Mouse (Mus musculus) liver, embryonic 11.5 days (tissue): ENCODE results near the gene Rab11fip5. TPM values are rescaled to one million over a fixed set of nuclear protein-coding genes. Genes with fewer than 3 reads are reported as not detected.

ENCODE experiments used
- ATAC-seq: fragments of 200-750 bp; cut with Nextera tagmentation; replicated peaks from 2 replicates; pipeline ENCODE4 v1.8.0; 2017; ENCODE audit warnings: moderate number of reproducible peaks, mild to moderate bottlenecking, moderate TSS enrichment, moderate library complexity; ENCODE audit not compliant: low FRiP score
- DNase-seq: peaks from one replicate; pipeline ENCODE4 v3.0.0-alpha.2; 2017; ENCODE audit warnings: low spot score
- H3K27ac ChIP-seq: fragments of 300-500 bp; sonication (generic); 2 replicates; pipeline ENCODE4 v1.5.1; 2014; ENCODE audit warnings: mild to moderate bottlenecking, low read depth, low read length, control low read depth
- H3K27me3 ChIP-seq: fragments of 300-500 bp; sonication (generic); replicated peaks from 2 replicates; pipeline ENCODE4 v1.6.1; 2014; ENCODE audit warnings: low read length, mixed read lengths; ENCODE audit not compliant: control insufficient read depth, insufficient read depth
- H3K36me3 ChIP-seq: fragments of 300-500 bp; sonication (generic); 2 replicates; pipeline ENCODE4 v1.6.1; 2014; ENCODE audit warnings: mild to moderate bottlenecking, low read length, moderate library complexity, mixed read lengths; ENCODE audit not compliant: control insufficient read depth, insufficient read depth
- H3K4me1 ChIP-seq: fragments of 300-500 bp; sonication (generic); replicated peaks from 2 replicates; pipeline ENCODE4 v1.6.1; 2014; ENCODE audit warnings: low read length, mixed read lengths; ENCODE audit not compliant: control insufficient read depth, insufficient read depth
- H3K4me2 ChIP-seq: fragments of 300-500 bp; sonication (generic); 2 replicates; pipeline ENCODE4 v1.6.1; 2014; ENCODE audit warnings: mild to moderate bottlenecking, control low read depth, moderate library complexity
- H3K4me3 ChIP-seq: fragments of 300-500 bp; sonication (generic); 2 replicates; pipeline ENCODE4 v1.5.1; 2014; ENCODE audit warnings: low read depth, low read length, control low read depth
- H3K9ac ChIP-seq: fragments of 300-500 bp; sonication (generic); 2 replicates; pipeline ENCODE4 v1.6.1; 2014; ENCODE audit warnings: low read depth, low read length, control low read depth
- H3K9me3 ChIP-seq: fragments of 300-500 bp; sonication (generic); 2 replicates; pipeline ENCODE4 v1.6.1; 2016; ENCODE audit warnings: low read length, inconsistent platforms, mixed read lengths; ENCODE audit not compliant: control insufficient read depth
- WGBS: fragments of 180-500 bp; shearing (Covaris S2); extraction: QIAGEN DNeasy Blood & Tissue Kit; methylation state at CpG from one replicate; pipeline ENCODE4 v1.1.7; 2014; 5-methylcytosine and 5-hydroxymethylcytosine counted together
- polyA plus RNA-seq: library from polyadenylated mRNA; unstranded; fragments of >200 nt; fragmentation: Nextera tagmentation; extraction: Ambion mirVana; gene quantifications from 2 replicates; pipeline ENCODE4 v1.2.1, GENCODE M21; 2014

Rab11fip5 gene
- polyA plus RNA-seq, result 1.0 TPM in 2 replicates

GRCm38 (mm10) chr6:85373951-85374733 is at the start of gene Rab11fip5:
Gene Rab11fip5, minus strand, starts transcription at chr6:85374634.
- Histone ChIP-seq H3K27me3 (peaks cover 2% of the 10 kb centered on the region; the same call in 1 of the 2 replicates), H3K27ac (no peak within 1 kb of the TSS), H3K9me3 (no peaks in the 10 kb centered on the region), H3K4me1 (peaks cover 22% of the 10 kb centered on the region), H3K9ac (peak within 1 kb of the TSS; percentile 66), H3K4me2 (peak within 1 kb of the TSS; percentile 100), H3K4me3 (peak within 1 kb of the TSS; percentile 68), H3K36me3 (no peaks in the 10 kb centered on the region)
- DNase-seq (peak; percentile 54), ATAC-seq (peak; percentile 16; the same call in 1 of the 2 replicates)
- 4% methylated on average over 80 of the region's 80 CpGs for WGBS

DNA sequence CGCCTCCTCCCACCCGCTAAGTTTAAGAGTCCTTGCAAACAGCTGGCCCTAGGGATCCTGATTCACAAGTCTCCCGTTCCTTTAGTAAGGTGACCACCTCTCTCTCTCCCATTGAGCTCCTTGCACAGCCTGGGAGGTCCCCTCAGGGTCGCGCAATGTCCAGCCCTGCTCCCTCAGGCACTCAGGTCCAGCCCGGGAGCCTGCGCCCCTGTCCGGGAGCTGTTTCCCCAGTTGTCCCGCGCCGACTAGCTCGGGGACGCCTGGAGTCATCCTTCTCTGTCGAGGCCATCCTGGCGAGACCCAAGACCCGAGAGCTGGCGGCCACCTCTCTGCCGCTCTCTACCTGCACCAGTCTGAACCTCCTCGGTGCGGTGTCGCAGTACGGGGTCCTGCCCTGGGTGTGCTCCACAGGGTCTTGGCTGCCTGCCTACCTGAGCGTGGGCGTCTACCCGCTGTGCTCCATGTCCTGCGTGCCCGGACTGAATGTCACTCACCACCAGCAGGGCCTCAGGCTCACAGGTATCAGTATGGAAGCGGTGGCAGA is 49.5 kb upstream of the Rab11fip5 start, which contains the start of gene Noto:
Gene Noto, plus strand, starts transcription at position 51 of the 544 bp plus-strand sequence.
- 19% methylated on average over 28 of the region's 28 CpGs for WGBS
- no peak within 1 kb of the TSS for H3K27ac ChIP-seq
- H3K9ac ChIP-seq, result no peak within 1 kb of the TSS
- no peak within 1 kb of the TSS for H3K4me3 ChIP-seq
- H3K4me1 ChIP-seq, result no peaks in the 10 kb centered on the region
- H3K4me2 ChIP-seq, result peak within 1 kb of the TSS; percentile 29; the same call in 1 of the 2 replicates
- ATAC-seq, result no peak
- no peak for DNase-seq
- no peaks in the 10 kb centered on the region for H3K36me3 ChIP-seq
- H3K9me3 ChIP-seq, result no peaks in the 10 kb centered on the region
- H3K27me3 ChIP-seq, result peaks cover 31% of the 10 kb centered on the region

DNA sequence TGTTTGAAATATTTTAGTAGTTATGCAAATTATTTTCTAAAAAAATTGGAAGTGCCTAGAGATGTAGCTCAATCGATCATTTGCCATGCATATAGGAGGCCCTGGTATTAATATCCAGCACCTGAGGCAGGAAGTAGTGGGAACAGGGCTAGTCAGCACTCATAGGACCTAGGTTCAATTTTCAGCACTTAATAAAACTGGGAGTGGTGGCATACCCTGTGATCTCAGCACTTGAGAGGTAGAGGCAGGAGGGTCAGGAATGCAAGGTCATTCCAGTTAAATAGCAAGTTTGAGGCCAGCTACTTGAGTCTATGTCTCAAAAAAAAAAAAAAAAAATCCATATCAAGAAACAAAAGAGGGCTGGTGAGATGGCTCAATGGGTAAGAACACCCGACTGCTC is 44.7 kb upstream of the Rab11fip5 start:
- no peak overlapping the region for H3K27ac ChIP-seq
- WGBS, result 77% methylated on average over 2 of the region's 2 CpGs
- no peaks in the 10 kb centered on the region for H3K4me1 ChIP-seq
- H3K27me3 ChIP-seq, result peaks cover 31% of the 10 kb centered on the region
- no peak overlapping the region for H3K4me2 ChIP-seq
- no peak for ATAC-seq
- no peak for DNase-seq
- H3K36me3 ChIP-seq, result no peaks in the 10 kb centered on the region
- no peaks in the 10 kb centered on the region for H3K9me3 ChIP-seq
- H3K9ac ChIP-seq, result no peak overlapping the region
- no peak overlapping the region for H3K4me3 ChIP-seq

GRCm38 (mm10) chr6:85415829-85416228 is 41.4 kb upstream of the Rab11fip5 start:
- H3K4me1 ChIP-seq, result no peaks in the 10 kb centered on the region
- H3K27me3 ChIP-seq, result peaks cover 8% of the 10 kb centered on the region
- no peaks in the 10 kb centered on the region for H3K9me3 ChIP-seq
- no peak overlapping the region for H3K4me2 ChIP-seq
- no peak overlapping the region for H3K4me3 ChIP-seq
- H3K27ac ChIP-seq, result no peak overlapping the region
- DNase-seq (no peak), ATAC-seq (no peak)
- H3K36me3 ChIP-seq, result no peaks in the 10 kb centered on the region
- 48% methylated on average over 3 of the region's 3 CpGs for WGBS
- H3K9ac ChIP-seq, result no peak overlapping the region

DNA sequence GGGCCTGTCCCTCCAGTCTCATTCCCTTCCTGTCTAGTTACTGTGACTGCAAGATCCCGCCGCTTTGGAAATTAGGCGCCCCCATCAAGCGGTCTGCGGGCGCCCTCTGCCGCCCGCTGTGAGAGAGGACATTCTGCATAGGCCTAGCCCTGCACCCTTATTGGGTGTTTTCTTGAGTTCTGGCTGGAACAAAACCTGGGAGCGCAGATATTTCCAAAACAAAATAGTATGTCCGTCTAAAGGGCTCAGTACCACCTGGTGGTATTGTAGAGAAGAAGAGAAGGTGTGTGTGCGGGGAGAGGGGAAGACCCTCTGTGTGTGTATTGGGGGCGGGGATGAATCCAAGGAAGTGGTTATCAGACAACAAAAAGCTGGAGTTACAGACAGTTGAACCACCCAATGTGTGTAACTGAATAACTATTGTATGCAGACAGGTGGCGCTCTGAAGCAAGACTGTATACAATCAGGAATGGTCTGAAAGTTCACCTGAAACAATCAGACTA is 36.4 kb upstream of the Rab11fip5 start:
- peak; percentile 51 for ATAC-seq
- H3K9ac ChIP-seq, result no peak overlapping the region
- no peak overlapping the region for H3K4me3 ChIP-seq
- peak; percentile 66 for DNase-seq
- H3K4me1 ChIP-seq, result no peaks in the 10 kb centered on the region
- H3K27ac ChIP-seq, result no peak overlapping the region
- no peaks in the 10 kb centered on the region for H3K36me3 ChIP-seq
- WGBS, result 10% methylated on average over 13 of the region's 13 CpGs
- no peak overlapping the region for H3K4me2 ChIP-seq
- H3K27me3 ChIP-seq, result peaks cover 46% of the 10 kb centered on the region
- H3K9me3 ChIP-seq, result no peaks in the 10 kb centered on the region

- Histone ChIP-seq H3K27me3 (peaks cover 46% of the 10 kb centered on the region), H3K27ac (no peak overlapping the region), H3K9me3 (no peaks in the 10 kb centered on the region), H3K36me3 (no peaks in the 10 kb centered on the region), H3K4me2 (peak overlapping the region; percentile 38), H3K9ac (no peak overlapping the region), H3K4me1 (no peaks in the 10 kb centered on the region), H3K4me3 (peak overlapping the region; percentile 7; the same call in 1 of the 2 replicates)
- WGBS, result 3% methylated on average over 31 of the region's 31 CpGs
- ATAC-seq, result no peak
- peak; percentile 49 for DNase-seq
Observed at GRCm38 (mm10) chr6:85409003-85409402, 34.6 kb upstream of the Rab11fip5 start.

GRCm38 (mm10) chr6:85403039-85403438 is 28.6 kb upstream of the Rab11fip5 start:
- ATAC-seq, result no peak
- no peaks in the 10 kb centered on the region for H3K36me3 ChIP-seq
- WGBS, result 79% methylated on average over 10 of the region's 10 CpGs
- no peak overlapping the region for H3K4me3 ChIP-seq
- H3K27ac ChIP-seq, result no peak overlapping the region
- no peak overlapping the region for H3K4me2 ChIP-seq
- DNase-seq, result no peak
- H3K9ac ChIP-seq, result no peak overlapping the region
- no peaks in the 10 kb centered on the region for H3K9me3 ChIP-seq
- no peaks in the 10 kb centered on the region for H3K4me1 ChIP-seq
- H3K27me3 ChIP-seq, result peaks cover 17% of the 10 kb centered on the region

DNA sequence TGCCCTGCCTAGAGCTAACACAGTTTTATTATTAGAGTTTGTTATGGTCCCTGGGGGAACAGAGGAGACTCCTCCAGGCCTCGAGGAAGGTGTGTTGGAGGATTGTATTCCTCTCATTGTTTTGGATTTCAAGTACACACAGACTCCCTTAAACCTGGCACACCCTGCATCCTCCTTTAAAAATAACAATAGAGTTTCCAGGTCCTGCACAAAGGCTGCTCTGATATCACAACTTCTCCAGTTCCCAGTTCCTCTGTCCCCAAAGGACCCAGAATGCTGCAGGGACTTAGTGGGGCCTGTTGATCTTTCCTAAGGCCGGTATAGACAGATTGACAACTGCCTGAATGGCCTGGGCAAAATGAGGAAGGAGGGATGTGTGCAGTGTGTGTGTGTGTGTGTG is 28.2 kb upstream of the Rab11fip5 start:
- DNase-seq (no peak), ATAC-seq (no peak)
- H3K27ac ChIP-seq, result no peak overlapping the region
- no peak overlapping the region for H3K4me3 ChIP-seq
- H3K4me1 ChIP-seq, result no peaks in the 10 kb centered on the region
- no peak overlapping the region for H3K9ac ChIP-seq
- H3K27me3 ChIP-seq, result peaks cover 13% of the 10 kb centered on the region
- H3K36me3 ChIP-seq, result no peaks in the 10 kb centered on the region
- no peaks in the 10 kb centered on the region for H3K9me3 ChIP-seq
- 42% methylated on average over 2 of the region's 2 CpGs for WGBS
- no peak overlapping the region for H3K4me2 ChIP-seq
